Mouse (Mus musculus) frontal cortex, postnatal 10 days (tissue): ENCODE measurements around the gene Abcd1.

Experiments
- DNase-seq, 2 experiments: peaks; one replicate each; pipeline ENCODE4 v3.0.0; 2022; ENCODE audit warnings: low spot score in 2 of 2, mixed read lengths in 1 of 2

The Abcd1 gene

GRCm38 (mm10) chrX:73716109-73716661 is at the start of gene Abcd1, which contains the start of gene Bcap31:
TSS of gene Abcd1 (plus strand) at chrX:73716597.
TSS of gene Bcap31 (minus strand) at chrX:73716175.
- peak; percentile 85 to 89 for DNase-seq

GRCm38 (mm10) chrX:73672031-73672431 is 44.4 kb upstream of the Abcd1 start:
- no peak for DNase-seq

- peak in 1 of 2 experiments; percentile 54 for DNase-seq
Observed at GRCm38 (mm10) chrX:73672879-73673618, 43.3 kb upstream of the Abcd1 start, which contains the start of gene Slc6a8. TSS of gene Slc6a8 (plus strand) at chrX:73673150.

- no peak for DNase-seq
Observed at GRCm38 (mm10) chrX:73673619-73673967, 42.8 kb upstream of the Abcd1 start.

- DNase-seq = no peak
Observed at GRCm38 (mm10) chrX:73673968-73674661, 42.3 kb upstream of the Abcd1 start.

- no peak for DNase-seq
Observed at GRCm38 (mm10) chrX:73675231-73675630, 41.2 kb upstream of the Abcd1 start.

- no peak for DNase-seq
Observed at GRCm38 (mm10) chrX:73676668-73677067, 39.7 kb upstream of the Abcd1 start.

- no peak for DNase-seq
Observed at GRCm38 (mm10) chrX:73684156-73684555, 32.2 kb upstream of the Abcd1 start.

- DNase-seq = no peak
Observed at GRCm38 (mm10) chrX:73684978-73685377, 31.4 kb upstream of the Abcd1 start.

- DNase-seq = no peak
Observed at GRCm38 (mm10) chrX:73685629-73686028, 30.8 kb upstream of the Abcd1 start.

GRCm38 (mm10) chrX:73690917-73691629 is 25.3 kb upstream of the Abcd1 start:
- DNase-seq = no peak

- DNase-seq = no peak
Observed at GRCm38 (mm10) chrX:73700472-73700871, 15.9 kb upstream of the Abcd1 start.

GRCm38 (mm10) chrX:73715476-73716108 is 805 bp upstream of the Abcd1 start:
- peak; percentile 17 to 19 for DNase-seq

- DNase-seq = peak; percentile 12 to 17
Observed at GRCm38 (mm10) chrX:73716709-73717545, 530 bp downstream of the Abcd1 start.

GRCm38 (mm10) chrX:73717667-73718066 is 1.3 kb downstream of the Abcd1 start:
- no peak for DNase-seq

- no peak for DNase-seq
Observed at GRCm38 (mm10) chrX:73718271-73718670, 1.9 kb downstream of the Abcd1 start.

GRCm38 (mm10) chrX:73718686-73719362 is 2.4 kb downstream of the Abcd1 start:
- no peak for DNase-seq

GRCm38 (mm10) chrX:73730908-73731307 is 14.5 kb downstream of the Abcd1 start:
- no peak for DNase-seq

GRCm38 (mm10) chrX:73738155-73738554 is 21.8 kb downstream of the Abcd1 start:
- no peak for DNase-seq

GRCm38 (mm10) chrX:73739151-73739550 is 22.8 kb downstream of the Abcd1 start:
- DNase-seq = no peak
